Mouse (Mus musculus) embryonic facial prominence, embryonic 13.5 days (tissue): ENCODE measurements around the gene Plcl2. TPM values are rescaled to one million over a fixed set of nuclear protein-coding genes. Genes with fewer than 3 reads are reported as not detected.

Experiments
- ATAC-seq: fragments of 200-750 bp; cut with Nextera tagmentation; 2 replicates; pipeline ENCODE4 v1.8.0; 2017; ENCODE audit warnings: low read depth; ENCODE audit not compliant: insufficient number of reproducible peaks, insufficient read depth, low FRiP score, low TSS enrichment
- H3K27ac ChIP-seq: fragments of 300-500 bp; sonication (generic); 2 replicates; pipeline ENCODE4 v1.5.1; 2015; ENCODE audit warnings: moderate library complexity, mild to moderate bottlenecking, inconsistent platforms
- H3K27me3 ChIP-seq: fragments of 300-500 bp; sonication (generic); 2 replicates; pipeline ENCODE4 v1.6.1; 2015; ENCODE audit warnings: mild to moderate bottlenecking, inconsistent platforms
- H3K36me3 ChIP-seq: fragments of 300-500 bp; sonication (generic); 2 replicates; pipeline ENCODE4 v1.6.1; 2015; ENCODE audit warnings: mild to moderate bottlenecking, inconsistent platforms
- H3K4me1 ChIP-seq: fragments of 300-500 bp; sonication (generic); 2 replicates; pipeline ENCODE4 v1.6.1; 2015; ENCODE audit warnings: inconsistent platforms
- H3K4me2 ChIP-seq: fragments of 300-500 bp; sonication (generic); 2 replicates; pipeline ENCODE4 v1.6.1; 2015; ENCODE audit warnings: moderate library complexity, mild to moderate bottlenecking, inconsistent platforms
- H3K4me3 ChIP-seq: fragments of 300-500 bp; sonication (generic); 2 replicates; pipeline ENCODE4 v1.5.1; 2015; ENCODE audit warnings: mild to moderate bottlenecking, inconsistent platforms
- H3K9ac ChIP-seq: fragments of 300-500 bp; sonication (generic); 2 replicates; pipeline ENCODE4 v1.6.1; 2015; ENCODE audit warnings: mild to moderate bottlenecking, inconsistent platforms
- H3K9me3 ChIP-seq: fragments of 300-500 bp; sonication (generic); 2 replicates; pipeline ENCODE4 v1.6.1; 2016; ENCODE audit warnings: inconsistent platforms
- WGBS: fragments of 180-500 bp; shearing (Covaris S2); methylation state at CpG from one replicate; pipeline ENCODE4 v1.1.7; 2015; ENCODE audit warnings: mixed read lengths; 5-methylcytosine and 5-hydroxymethylcytosine counted together
- polyA plus RNA-seq: library from polyadenylated mRNA; unstranded; fragments of >200 nt; fragmentation: Nextera tagmentation; extraction: Ambion mirVana; gene quantifications from 2 replicates; pipeline ENCODE4 v1.2.1, GENCODE M21; 2015

Plcl2 gene
- polyA plus RNA-seq, result 3.9 and 4.3 TPM in 2 replicates

DNA sequence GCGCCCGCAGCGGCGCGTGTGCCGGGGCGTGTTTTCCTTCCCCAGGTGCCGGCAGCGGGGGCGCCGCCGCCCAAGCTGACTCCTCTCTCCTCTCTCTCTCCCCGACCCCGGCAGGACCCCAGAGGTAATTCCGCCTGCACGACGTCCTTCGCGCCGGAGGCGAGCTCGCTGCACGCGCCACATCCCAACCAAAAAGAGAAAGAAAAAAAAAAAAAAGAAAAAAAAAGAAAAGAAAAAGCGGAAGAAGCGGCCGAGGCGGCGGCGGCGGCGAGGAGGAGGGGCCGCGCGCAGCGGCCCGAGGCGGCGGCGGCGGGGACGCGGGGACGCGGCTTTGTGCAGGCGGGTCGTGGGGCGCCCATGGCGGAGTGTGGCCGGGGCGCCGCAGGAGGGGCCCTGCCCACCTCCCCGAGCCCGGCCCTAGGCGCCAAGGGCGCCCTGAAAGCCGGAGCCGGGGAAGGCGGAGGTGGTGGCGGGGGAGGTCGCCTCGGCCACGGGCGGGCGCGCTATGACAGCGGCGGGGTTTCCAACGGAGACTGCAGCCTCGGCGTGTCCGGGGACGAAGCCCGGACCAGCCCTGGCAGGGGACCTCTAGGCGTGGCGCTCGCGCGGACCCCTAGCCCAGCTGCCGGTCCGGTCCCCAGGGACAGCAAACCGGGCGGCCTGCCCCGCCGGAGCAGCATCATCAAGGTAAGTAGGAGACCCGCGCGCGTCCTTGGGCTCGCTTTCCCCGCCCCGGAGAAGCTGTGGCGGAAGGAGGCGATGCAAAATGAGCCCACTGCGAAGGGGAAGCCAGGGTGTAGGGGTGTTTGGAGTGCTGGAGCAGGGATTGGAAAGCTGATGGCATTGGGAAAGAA lies at the start of gene Plcl2:
Plcl2 (plus strand) TSS at position 153 of the 854 bp plus-strand sequence.
- under 1% methylated on average over 72 of the region's 95 CpGs for WGBS
- Histone ChIP-seq H3K4me3 (peak within 1 kb of the TSS; percentile 84), H3K4me1 (peaks cover 16% of the 10 kb centered on the region), H3K27me3 (peaks cover 8% of the 10 kb centered on the region), H3K4me2 (peak within 1 kb of the TSS; percentile 86), H3K9me3 (no peaks in the 10 kb centered on the region), H3K9ac (peak within 1 kb of the TSS; percentile 87), H3K36me3 (no peaks in the 10 kb centered on the region), H3K27ac (peak within 1 kb of the TSS; percentile 71)
- peak; percentile 37 for ATAC-seq

GRCm38 (mm10) chr17:50460301-50460700 lies 48.9 kb upstream of the Plcl2 start:
- Histone ChIP-seq H3K4me1 (no peaks in the 10 kb centered on the region), H3K9me3 (no peaks in the 10 kb centered on the region), H3K27me3 (no peaks in the 10 kb centered on the region), H3K27ac (no peak overlapping the region), H3K4me3 (no peak overlapping the region), H3K9ac (no peak overlapping the region), H3K36me3 (no peaks in the 10 kb centered on the region), H3K4me2 (no peak overlapping the region)
- WGBS, result 75% methylated on average over 8 of the region's 8 CpGs
- no peak for ATAC-seq

- no peaks in the 10 kb centered on the region for H3K27me3 ChIP-seq
- H3K4me3 ChIP-seq, result no peak overlapping the region
- H3K36me3 ChIP-seq, result no peaks in the 10 kb centered on the region
- no peaks in the 10 kb centered on the region for H3K9me3 ChIP-seq
- no peak overlapping the region for H3K4me2 ChIP-seq
- H3K4me1 ChIP-seq, result peaks cover 14% of the 10 kb centered on the region
- no peak for ATAC-seq
- no peak overlapping the region for H3K27ac ChIP-seq
- H3K9ac ChIP-seq, result no peak overlapping the region
- WGBS, result 87% methylated on average over 2 of the region's 2 CpGs
Measured at GRCm38 (mm10) chr17:50467438-50467837, 41.8 kb upstream of the Plcl2 start.

DNA sequence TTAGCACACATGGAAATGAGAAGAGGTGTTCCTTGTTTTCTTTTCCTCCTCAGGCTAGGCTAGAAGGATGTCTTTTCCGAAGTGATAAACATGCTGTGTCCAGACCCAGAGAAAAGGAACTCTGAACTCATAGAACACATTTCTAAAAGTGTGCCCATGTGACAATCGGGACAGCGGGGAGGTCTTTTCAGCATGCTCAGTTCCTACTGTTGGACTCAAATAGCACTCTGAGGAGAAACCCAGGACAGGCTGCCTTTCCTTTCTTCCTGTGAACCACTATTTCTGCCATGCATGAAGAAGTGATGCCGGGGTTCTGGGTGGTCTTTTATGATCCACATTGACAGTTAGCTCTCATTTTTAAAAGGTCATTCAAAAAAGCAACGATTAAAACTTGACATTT lies 40.1 kb upstream of the Plcl2 start:
- WGBS, result 78% methylated on average over 5 of the region's 5 CpGs
- no peaks in the 10 kb centered on the region for H3K27me3 ChIP-seq
- no peak overlapping the region for H3K9ac ChIP-seq
- no peak overlapping the region for H3K4me2 ChIP-seq
- no peak overlapping the region for H3K4me3 ChIP-seq
- H3K27ac ChIP-seq, result no peak overlapping the region
- no peak for ATAC-seq
- H3K9me3 ChIP-seq, result no peaks in the 10 kb centered on the region
- peaks cover 14% of the 10 kb centered on the region for H3K4me1 ChIP-seq
- H3K36me3 ChIP-seq, result no peaks in the 10 kb centered on the region

- peak overlapping the region; percentile 92 for H3K27ac ChIP-seq
- peak; percentile 37; the same call in 1 of the 2 replicates for ATAC-seq
- peak overlapping the region; percentile 30 for H3K4me3 ChIP-seq
- 16% methylated on average over 13 of the region's 13 CpGs for whole genome bisulfite sequencing
- H3K9ac ChIP-seq, result peak overlapping the region; percentile 36; the same call in 1 of the 2 replicates
- H3K4me1 ChIP-seq, result peaks cover 14% of the 10 kb centered on the region
- peak overlapping the region; percentile 56 for H3K4me2 ChIP-seq
- no peaks in the 10 kb centered on the region for H3K36me3 ChIP-seq
- no peaks in the 10 kb centered on the region for H3K9me3 ChIP-seq
- no peaks in the 10 kb centered on the region for H3K27me3 ChIP-seq
Measured at GRCm38 (mm10) chr17:50469543-50470431, 39.4 kb upstream of the Plcl2 start.

DNA sequence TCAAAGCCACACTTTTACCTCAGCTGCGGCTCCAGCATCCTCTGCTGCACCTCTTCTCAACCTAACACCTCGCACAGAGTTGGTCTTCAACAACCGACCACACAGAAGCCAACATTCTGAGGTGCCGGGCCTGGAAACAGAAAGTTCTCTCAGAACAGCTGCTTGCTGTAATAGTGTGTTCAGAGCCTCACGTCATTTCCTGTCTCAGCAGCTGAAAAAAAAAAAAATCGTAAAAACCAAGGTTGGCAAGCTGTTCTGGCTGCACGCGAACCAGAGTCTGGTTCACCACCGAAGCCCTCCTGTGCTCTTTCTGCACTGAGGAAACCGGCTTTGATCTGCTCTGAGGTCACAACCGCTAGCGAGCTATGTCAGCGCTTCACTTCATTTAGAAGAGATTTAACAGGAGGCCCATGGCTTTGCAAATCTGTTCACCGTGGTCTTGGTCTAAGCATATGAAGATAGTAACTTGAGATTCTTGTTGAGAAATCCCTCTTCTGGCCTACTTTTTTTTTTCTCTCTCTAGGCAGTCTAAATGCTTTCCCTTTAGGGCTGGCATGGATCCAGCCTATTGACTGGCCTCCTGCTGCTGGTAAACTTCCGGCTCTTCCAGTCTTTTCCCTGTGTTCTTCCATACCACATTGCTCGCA lies 38.6 kb upstream of the Plcl2 start:
- Histone ChIP-seq H3K4me3 (peak overlapping the region; percentile 30), H3K27me3 (no peaks in the 10 kb centered on the region), H3K9ac (peak overlapping the region; percentile 36; the same call in 1 of the 2 replicates), H3K36me3 (no peaks in the 10 kb centered on the region), H3K9me3 (no peaks in the 10 kb centered on the region), H3K4me1 (peaks cover 14% of the 10 kb centered on the region), H3K27ac (peak overlapping the region; percentile 92), H3K4me2 (peak overlapping the region; percentile 56)
- WGBS, result 17% methylated on average over 16 of the region's 16 CpGs
- ATAC-seq, result no peak; the same call in 1 of the 2 replicates

DNA sequence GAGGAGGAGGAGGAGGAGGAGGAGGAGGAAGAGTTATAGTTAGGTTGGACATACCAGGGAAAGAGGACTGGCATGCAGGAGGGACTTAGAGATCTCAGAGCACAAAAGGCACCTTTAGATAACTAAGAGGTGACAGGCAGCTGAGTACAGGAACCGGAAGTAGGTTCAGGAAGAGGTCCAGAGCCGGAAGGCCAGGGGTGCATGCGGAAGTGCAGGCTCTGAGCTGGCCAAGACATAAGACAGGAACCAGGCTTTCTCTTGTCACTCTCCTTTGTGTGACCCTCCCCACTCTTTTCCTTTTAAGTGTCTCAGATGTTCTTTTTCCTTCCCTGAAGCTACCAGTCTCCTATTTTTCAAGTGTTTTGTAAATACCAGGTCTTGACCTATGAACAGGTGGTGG lies 38.0 kb upstream of the Plcl2 start:
- H3K9ac ChIP-seq, result no peak overlapping the region
- no peak overlapping the region for H3K4me2 ChIP-seq
- no peak overlapping the region for H3K27ac ChIP-seq
- no peak for ATAC-seq
- no peaks in the 10 kb centered on the region for H3K36me3 ChIP-seq
- H3K27me3 ChIP-seq, result no peaks in the 10 kb centered on the region
- peaks cover 14% of the 10 kb centered on the region for H3K4me1 ChIP-seq
- WGBS, result 56% methylated on average over 3 of the region's 3 CpGs
- no peak overlapping the region for H3K4me3 ChIP-seq
- no peaks in the 10 kb centered on the region for H3K9me3 ChIP-seq

DNA sequence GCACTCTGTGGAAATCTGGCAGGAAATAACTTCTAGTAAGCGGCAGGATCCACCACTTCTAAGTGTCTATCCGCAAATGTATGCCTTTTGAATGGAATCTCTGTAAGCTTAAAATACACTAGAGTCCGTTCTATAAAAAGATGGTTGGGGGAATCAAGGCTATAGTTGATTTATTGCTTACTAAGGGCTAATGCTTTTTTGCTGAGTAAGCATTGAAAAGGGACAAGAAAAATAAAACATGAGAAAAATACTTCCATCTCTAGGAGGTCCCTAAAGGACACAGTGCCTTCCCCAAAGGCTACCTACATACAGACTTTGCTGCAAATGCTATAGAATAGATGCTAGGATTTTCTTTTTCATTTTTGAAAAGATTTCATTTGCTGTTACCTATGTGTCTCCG lies 31.9 kb upstream of the Plcl2 start:
- 84% methylated on average over 4 of the region's 4 CpGs for WGBS
- Histone ChIP-seq H3K9ac (no peak overlapping the region), H3K4me3 (no peak overlapping the region), H3K27me3 (no peaks in the 10 kb centered on the region), H3K4me1 (no peaks in the 10 kb centered on the region), H3K9me3 (no peaks in the 10 kb centered on the region), H3K36me3 (no peaks in the 10 kb centered on the region), H3K4me2 (no peak overlapping the region), H3K27ac (no peak overlapping the region)
- ATAC-seq, result no peak

- ATAC-seq, result no peak
- Histone ChIP-seq H3K4me1 (no peaks in the 10 kb centered on the region), H3K27ac (no peak overlapping the region), H3K36me3 (no peaks in the 10 kb centered on the region), H3K4me2 (no peak overlapping the region), H3K27me3 (no peaks in the 10 kb centered on the region), H3K9ac (no peak overlapping the region), H3K4me3 (no peak overlapping the region), H3K9me3 (no peaks in the 10 kb centered on the region)
- WGBS, result 79% methylated on average over 7 of the region's 7 CpGs
Measured at GRCm38 (mm10) chr17:50480867-50481266, 28.3 kb upstream of the Plcl2 start.

DNA sequence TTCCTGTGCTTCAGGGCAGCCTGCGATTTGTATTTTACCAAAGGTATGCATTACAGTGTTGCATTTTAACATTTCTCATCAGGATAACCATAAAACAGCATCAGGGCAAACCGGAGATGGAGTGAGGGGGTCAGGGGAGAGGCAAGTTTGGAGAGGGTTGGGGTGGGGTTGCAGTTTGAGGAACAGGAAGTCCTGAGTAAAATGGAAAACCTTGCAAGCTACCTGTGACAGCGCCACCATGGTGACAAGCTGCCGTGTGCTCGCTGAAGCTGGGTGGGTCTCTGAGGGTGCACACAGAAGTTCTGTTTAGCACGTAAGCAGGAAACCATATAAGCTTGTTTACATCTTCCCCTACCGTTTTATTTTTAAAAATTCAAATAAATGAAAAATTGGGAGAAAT lies 25.5 kb upstream of the Plcl2 start:
- no peaks in the 10 kb centered on the region for H3K9me3 ChIP-seq
- no peaks in the 10 kb centered on the region for H3K36me3 ChIP-seq
- no peak overlapping the region for H3K4me3 ChIP-seq
- no peaks in the 10 kb centered on the region for H3K4me1 ChIP-seq
- no peak overlapping the region for H3K9ac ChIP-seq
- H3K27me3 ChIP-seq, result no peaks in the 10 kb centered on the region
- WGBS, result 82% methylated on average over 7 of the region's 7 CpGs
- no peak overlapping the region for H3K4me2 ChIP-seq
- ATAC-seq, result no peak
- H3K27ac ChIP-seq, result no peak overlapping the region

DNA sequence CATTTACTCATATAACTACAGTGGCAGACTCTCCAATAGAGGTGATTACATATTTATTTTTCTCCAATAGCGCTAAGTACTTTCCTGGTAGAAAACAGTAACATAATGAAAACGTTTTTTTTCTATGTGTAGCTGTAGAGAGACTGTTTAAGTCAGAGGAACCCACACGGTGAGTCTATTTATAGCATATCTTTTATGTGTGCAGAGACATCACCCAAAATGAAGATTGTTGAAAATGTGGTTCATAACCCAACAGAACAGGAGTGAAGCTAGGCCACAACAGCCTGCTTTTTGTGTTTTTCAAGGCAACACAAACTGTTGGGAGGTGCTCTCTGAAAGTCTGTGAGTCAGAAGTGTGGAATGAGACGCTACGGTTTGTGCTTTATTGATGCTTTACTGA lies 24.2 kb upstream of the Plcl2 start:
- no peak overlapping the region for H3K4me2 ChIP-seq
- no peaks in the 10 kb centered on the region for H3K4me1 ChIP-seq
- H3K36me3 ChIP-seq, result no peaks in the 10 kb centered on the region
- ATAC-seq, result no peak
- no peaks in the 10 kb centered on the region for H3K27me3 ChIP-seq
- no peaks in the 10 kb centered on the region for H3K9me3 ChIP-seq
- no peak overlapping the region for H3K27ac ChIP-seq
- 77% methylated on average over 5 of the region's 5 CpGs for WGBS
- no peak overlapping the region for H3K4me3 ChIP-seq
- H3K9ac ChIP-seq, result no peak overlapping the region
